Mouse (Mus musculus) kidney, adult 11 months (tissue): Measurements from ENCODE around the gene P2ry12.

ENCODE experiments used
- DNase-seq: peaks from one replicate; pipeline ENCODE4 v3.0.0; 2022

Gene P2ry12

GRCm38 (mm10) chr3:59230912-59231311 lies 31.8 kb downstream of the P2ry12 start:
- DNase-seq = no peak

DNA sequence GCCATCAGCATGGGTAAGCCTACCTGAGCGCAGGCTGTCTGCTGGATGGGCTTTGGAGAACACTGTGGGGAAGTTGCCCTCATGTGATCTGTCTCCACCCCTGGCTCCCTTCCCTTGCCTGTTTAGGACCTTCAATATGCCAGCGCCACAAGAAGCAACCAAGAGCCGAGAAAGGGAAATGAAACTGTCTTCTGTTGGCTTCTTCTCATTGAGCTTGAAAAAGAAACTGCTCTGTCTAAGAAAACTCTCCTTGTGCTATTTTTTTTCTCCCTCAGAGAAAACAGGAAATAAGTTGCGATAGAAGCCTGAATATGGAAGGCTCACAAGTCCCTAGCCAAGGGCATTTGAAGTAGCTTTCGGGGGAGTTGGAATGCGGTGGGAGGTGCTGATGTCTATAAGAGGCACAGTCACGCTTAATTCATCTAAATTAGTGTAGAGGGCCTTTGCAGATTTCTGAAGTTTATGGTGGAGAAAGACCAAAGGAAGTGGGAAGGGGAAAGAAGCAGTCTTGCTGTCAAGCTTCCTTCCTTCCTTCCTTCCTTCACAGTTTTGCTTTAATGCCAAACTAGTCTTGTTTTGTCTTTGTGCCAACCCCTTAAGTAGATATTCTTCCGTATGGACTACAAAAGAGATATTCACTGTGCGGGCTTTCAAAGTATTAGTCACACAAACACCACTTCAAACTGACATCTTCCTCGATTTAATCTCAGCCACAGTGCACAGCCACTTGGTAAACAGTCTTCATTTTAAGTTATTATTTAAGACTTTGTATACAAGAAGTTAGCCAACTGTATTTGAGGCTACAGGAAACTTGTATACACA lies 33.7 kb downstream of the P2ry12 start:
- DNase-seq = no peak

- no peak for DNase-seq
These were observed 35.0 kb downstream of the P2ry12 start for GRCm38 (mm10) chr3:59227696-59228095.

DNA sequence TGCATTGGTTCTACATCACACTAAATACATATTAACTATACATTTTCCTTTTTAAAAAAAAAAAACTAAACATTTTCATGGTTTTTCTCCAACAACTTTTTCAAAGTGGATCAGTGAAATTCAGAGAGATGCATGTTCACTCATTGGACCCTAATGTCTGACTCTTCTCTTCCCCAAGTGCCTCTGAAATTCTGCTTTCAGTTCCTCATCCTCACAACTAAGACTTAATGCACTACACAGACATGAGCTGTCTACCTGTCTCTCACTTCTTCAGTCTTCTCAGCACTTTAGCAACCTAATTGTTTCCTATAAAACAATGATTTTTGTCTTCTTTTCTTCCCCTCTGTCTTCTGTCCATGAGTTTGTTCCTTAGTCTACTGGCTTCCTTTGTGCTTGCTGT lies 37.3 kb downstream of the P2ry12 start:
- no peak for DNase-seq

GRCm38 (mm10) chr3:59222303-59222702 lies 40.4 kb downstream of the P2ry12 start:
- DNase-seq = no peak

DNA sequence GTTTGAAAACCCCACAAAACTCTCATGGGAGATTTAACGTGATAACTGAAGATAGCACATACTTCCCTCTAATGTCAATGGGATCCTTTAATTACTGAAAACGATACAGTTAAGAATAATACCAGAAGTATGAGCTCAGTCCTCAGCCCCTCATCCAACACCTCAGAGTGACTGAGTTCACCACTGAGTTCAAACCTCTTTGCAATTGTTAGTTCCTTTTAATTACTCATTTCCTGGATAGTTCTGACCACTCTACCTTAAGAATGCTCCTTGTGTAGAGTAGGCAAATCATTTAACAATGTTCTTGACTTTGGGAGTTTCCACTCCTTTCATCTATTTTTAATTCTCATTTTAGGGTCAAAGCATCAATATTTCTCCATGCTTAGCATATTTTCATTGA lies 43.3 kb downstream of the P2ry12 start:
- no peak for DNase-seq

DNA sequence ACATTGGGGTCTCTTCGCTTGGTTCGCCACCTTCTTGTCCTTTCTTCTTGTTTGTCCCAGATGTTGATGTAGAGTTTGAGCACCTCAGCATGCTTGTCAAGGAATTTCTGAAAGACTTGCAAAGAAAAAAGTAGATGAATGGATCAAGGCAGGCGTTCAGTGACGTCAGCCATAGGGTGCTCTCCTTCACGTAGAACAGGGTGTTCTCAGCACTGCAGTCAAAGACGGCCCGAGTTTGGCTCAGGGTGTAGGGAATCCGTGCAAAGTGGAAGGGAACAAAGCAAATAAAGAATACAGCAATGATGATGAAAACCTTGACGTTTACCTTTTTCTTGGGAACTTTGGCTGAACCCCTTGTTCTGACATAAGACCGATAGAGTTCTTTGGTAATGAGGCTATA lies 45.5 kb downstream of the P2ry12 start:
- DNase-seq = no peak

DNA sequence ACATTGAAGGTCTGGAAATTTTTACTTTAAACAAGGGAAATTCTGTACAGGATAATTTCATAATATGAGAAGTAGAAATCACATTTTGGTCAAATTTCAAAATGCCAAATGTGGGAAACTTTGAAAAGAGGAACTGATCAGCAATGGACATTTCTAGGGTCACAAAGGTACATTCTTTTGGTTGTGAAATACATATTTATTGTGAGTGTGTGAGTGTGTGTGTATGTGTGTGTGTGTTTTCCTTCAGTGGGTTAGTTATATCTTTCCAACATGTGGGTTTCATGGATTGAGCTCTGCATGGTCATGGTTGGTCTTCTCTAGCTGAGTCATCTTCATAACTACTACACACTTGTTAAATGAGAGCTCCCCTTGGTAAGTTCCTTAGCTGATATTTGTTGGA lies 50.3 kb downstream of the P2ry12 start:
- no peak for DNase-seq

DNA sequence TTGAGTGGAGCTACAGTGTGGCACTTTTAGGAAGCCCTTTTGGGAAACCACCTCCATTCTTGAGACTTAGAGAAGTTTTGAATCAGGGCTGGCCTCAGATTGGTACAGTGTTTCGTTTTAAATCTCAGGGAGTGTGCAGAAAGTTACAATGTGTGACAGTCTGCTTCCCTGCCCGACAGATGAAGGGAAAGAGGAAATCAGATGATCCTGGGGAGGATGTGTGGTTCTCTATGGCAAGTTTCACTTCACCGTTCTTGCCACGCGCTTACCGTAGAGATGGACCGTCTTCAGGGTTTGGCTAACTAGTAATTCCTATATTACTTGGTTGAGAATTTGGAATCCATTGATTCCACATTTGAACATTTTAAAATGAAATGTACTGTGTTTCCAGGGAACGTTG lies 50.9 kb downstream of the P2ry12 start:
- DNase-seq = no peak

DNA sequence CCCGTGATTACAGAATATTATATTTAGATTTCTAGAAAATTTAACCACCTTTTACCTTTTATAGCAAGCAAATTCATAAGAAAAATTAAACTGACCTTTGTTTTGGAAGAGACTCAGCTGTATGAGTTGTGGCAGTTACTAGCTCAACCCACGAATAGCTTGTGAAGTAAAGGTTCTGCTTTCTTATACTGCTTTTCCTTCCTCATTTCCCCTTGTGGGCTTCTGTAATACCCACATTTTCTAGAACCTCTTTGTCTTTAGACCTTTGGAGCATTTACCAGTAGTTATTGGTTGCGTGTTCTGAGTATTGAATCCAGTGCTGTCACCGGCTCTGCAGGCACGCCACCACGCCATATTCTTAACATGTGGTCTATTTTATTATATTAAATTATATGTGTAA lies 51.9 kb downstream of the P2ry12 start, which contains the start of gene P2ry13:
TSS of gene P2ry13 (minus strand) at position 156 of the 400 bp plus-strand sequence.
- DNase-seq = no peak

DNA sequence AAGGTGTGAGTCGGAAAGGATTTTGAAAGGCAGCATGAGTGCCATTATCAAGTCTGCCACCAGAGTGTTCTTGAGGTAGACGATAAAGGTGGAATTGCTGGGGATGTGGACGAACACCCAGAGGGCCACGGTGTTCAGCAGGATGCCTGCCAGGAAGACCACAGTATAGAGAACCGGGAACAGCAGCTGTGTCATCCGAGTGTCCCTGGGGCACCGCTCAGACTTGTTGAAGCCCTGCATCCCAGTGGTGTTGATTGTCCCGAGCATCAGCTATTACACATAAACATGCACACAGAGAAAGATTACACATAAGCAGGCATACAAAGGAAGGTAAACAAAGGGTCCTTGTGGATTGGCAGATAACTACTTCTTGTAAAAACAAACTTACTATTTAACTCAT lies 52.6 kb downstream of the P2ry12 start:
- no peak for DNase-seq

- DNase-seq = no peak
These were observed 53.8 kb downstream of the P2ry12 start for GRCm38 (mm10) chr3:59208650-59209548.

GRCm38 (mm10) chr3:59205941-59206340 lies 56.7 kb downstream of the P2ry12 start:
- DNase-seq = no peak

GRCm38 (mm10) chr3:59204719-59205503 lies 57.8 kb downstream of the P2ry12 start:
- no peak for DNase-seq

- DNase-seq = no peak
These were observed 58.7 kb downstream of the P2ry12 start for GRCm38 (mm10) chr3:59203802-59204520.

- DNase-seq = no peak
These were observed 65.2 kb downstream of the P2ry12 start for GRCm38 (mm10) chr3:59197329-59197948.

DNA sequence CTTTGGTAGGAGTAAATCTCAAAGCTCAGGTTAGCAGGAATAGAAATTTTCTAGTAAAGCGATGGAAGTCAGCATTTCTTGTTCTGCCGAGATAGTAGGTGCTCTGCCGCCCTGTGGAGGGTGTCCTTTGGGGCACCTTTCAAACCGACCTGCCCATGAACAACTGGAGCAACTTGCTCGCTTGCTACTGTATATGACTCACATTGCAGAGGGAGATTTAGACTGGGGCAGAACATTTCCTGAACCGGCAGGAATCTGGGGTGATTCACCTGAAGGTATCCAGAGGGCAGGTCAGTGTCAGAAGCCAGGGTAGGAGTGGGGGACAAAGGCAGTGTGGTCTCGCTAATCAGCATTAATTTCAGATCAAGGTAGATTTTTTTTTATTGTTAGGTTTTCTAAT lies 67.7 kb downstream of the P2ry12 start, which contains the start of gene Gpr87:
TSS of gene Gpr87 (minus strand) at position 167 of the 400 bp plus-strand sequence.
- no peak for DNase-seq

- no peak for DNase-seq
These were observed 68.6 kb downstream of the P2ry12 start for GRCm38 (mm10) chr3:59194099-59194498.

DNA sequence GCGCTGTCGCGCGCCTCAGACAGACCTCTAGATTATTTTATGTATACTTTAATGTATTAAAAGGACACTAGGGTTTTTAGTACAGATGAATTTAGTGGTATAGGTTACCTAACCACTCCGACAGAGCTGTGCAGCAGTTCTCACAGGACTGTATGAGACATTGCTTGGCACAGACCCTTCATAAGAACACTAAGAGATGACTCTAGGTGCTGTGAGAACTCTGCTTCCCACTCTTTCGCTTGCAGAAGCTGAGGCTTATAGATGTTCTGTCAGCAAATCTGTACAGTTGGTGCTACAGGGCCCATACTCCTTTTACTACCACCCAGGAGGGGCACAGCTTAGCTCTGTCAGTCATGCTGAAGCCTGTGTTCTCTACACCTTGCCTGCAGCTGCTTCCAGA lies 71.0 kb downstream of the P2ry12 start:
- DNase-seq = no peak

DNA sequence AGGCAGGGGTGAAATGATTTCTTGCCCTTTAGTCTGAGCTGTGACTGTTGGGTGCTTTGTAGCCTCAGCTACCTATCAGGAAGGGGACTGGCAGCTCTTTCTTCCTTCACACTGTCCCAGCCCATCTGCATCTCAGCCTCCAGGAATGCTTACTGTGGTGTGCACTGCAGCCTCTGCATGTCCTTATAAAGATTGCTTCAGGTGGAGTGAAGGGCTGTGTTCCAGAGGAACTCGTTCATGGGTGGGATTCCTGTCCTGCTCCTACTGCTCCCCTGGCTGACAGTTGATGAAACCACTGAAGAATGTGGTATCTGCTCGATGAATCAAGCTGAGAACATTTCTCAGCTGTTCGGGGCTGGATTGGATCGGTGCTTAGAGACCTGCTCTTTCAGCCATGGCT lies 75.3 kb downstream of the P2ry12 start:
- no peak for DNase-seq

- DNase-seq = no peak
These were observed 77.0 kb downstream of the P2ry12 start for GRCm38 (mm10) chr3:59185662-59186061.

DNA sequence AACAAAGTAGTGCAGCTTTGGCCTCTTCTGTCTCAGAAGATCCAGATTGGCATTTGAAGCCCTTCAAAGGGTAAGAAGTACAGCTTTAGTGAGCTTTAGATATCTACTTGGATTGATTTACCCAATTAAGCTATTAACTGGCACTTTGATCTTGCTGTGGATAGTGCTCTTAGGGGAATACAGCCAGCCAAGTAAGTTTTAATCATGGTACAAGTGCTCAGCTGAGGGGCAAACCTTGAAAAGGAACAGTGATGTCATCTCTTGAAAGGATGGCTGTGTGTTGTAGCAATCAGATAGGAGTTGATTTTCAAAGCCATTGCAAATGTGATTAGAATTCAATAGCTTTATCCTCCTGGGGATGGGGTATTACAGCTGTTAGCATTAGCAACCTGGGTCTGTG lies 80.5 kb downstream of the P2ry12 start:
- no peak for DNase-seq
